Mouse (Mus musculus) lung, postnatal 0 days (tissue): ENCODE measurements around the gene Klhl1.

Source experiments
- CTCF ChIP-seq: IDR thresholded peaks from 2 replicates; pipeline ENCODE4 v1.5.1; 2016; ENCODE audit warnings: antibody characterized with exemption, mild to moderate bottlenecking
- EP300 ChIP-seq: IDR thresholded peaks from 2 replicates; pipeline ENCODE4 v1.6.1; 2016; ENCODE audit warnings: antibody characterized with exemption, mild to moderate bottlenecking, control low read depth

- TF ChIP-seq CTCF (no peak), EP300 (no peak)
Measured at GRCm38 (mm10) chr14:96518151-96518953, 550 bp downstream of the Klhl1 start.
